Mouse (Mus musculus) yolk sac, embryonic 10.5 days (tissue): ENCODE data around the gene Mrpl45.

Source experiments
- DNase-seq: peaks from one replicate; pipeline ENCODE4 v3.0.0-alpha.2; 2017; ENCODE audit warnings: low spot score

Mrpl45 gene

DNA sequence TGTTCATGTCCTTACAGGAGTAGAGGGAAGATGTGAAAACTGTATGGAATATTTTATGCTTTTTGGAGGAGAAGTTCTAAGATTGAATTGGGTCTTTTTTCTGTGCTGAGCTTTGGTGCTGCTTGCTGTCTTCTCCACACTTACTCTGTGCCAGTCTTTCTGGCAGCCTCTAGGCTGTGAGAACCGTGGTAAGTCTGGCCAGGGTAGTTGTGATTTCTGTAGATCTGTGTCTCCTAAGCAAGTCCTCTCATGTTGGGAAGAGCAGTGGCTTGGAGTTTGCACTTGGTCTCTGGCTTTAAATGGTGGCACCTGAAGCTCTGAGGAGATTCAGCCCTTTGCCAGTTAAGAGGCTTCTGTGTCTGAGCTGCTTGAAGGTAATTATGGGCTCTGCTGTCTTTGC is 50.0 kb downstream of the Mrpl45 start:
- DNase-seq, result no peak

DNA sequence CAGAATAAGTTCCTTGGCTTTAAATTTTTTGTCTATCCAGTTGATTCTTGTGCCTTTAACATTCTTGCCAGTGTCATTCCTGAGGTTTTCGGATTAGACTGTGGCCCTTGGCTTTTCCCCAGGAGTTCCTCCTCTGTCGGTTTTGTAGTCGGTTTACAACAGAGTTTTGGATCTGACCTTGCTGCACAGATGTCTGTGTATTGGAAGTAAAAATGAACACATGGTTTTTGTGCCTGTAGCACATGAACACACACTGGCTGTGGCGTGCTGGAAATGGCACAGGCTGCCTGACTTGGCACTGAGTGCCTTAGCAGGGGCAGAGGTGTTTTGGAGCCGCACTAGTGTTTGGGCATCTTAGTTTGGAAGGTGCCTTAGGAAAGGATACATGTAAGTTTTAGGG is 53.0 kb downstream of the Mrpl45 start:
- no peak for DNase-seq

DNA sequence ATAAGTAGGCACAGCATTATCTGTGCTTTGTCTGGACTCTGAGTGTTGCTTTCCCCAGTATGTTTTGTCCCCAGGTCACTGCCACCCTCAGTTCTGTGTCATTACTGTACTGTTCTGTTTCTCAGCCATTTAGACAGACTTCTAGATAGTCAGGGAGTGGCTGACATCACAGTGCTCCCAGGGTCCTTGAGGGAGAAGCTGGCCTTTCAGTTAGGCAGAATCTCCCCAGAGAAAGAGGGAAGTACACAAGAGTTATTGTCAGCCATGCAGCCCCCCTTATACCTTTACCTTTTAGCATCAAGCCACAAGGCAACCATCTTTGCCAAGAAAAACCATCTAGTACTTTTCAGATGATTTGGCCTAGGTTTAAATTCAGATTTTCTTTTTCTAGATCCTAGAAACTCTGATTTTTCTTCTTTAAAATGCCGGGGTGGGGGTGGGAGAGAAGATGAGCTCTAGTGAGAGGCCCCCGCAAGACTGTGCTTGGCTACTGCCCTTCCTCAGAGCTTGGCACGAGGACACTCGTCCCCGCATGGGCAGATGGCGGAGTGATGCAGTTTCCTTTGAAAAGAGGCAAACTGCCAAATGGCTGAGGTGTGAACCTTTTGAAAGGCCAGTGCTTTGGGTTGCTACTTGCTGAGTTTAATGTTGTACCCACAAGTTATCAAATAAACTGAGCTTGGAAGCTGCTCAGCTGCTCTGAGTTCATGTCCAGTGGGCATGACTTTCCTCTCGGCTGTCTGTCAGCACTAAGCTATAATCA is 55.0 kb downstream of the Mrpl45 start:
- DNase-seq, result no peak

GRCm38 (mm10) chr11:97372159-97372864 is 56.8 kb downstream of the Mrpl45 start:
- no peak for DNase-seq

GRCm38 (mm10) chr11:97373402-97373801 is 57.9 kb downstream of the Mrpl45 start:
- no peak for DNase-seq
